Mouse (Mus musculus): ENCODE data around the gene Elp5. TPM values are rescaled to one million over a fixed set of nuclear protein-coding genes. Genes with fewer than 3 reads are reported as not detected.
"Not testable (repeated sequence)": the region's sequence is repeated elsewhere in the genome, so short reads cannot be mapped to it uniquely, and the experiment has no call there.

Gene Elp5
- total RNA-seq, 2 experiments from 2014 or later = 65.5 to 70.9 TPM

- DNase-seq (ENCODE audit: low spot score in 2 of 2) = not testable (repeated sequence)
Measured at GRCm38 (mm10) chr11:70016177-70016576, 33.9 kb upstream of the Elp5 start.

DNA sequence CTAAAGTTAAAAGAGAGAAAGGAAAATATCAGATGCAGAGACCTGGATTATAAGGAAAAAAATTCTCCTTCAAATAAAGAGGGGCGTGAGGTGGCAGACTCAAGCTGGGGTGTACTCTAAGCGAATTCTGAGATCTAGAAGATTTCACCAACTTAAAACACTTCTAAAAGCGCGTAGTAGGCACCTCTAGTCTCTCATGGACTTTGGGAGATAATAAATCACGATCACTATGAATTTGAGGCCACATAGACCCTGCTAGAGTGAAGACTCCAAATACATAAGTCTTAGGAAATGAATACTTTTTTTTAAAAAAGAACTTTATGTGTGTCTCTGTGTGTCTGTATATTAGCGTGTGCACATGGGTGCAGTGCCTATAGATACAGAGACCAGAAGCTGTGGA is 33.4 kb upstream of the Elp5 start:
- DNase-seq (ENCODE audit: low spot score in 2 of 2) = no peak

DNA sequence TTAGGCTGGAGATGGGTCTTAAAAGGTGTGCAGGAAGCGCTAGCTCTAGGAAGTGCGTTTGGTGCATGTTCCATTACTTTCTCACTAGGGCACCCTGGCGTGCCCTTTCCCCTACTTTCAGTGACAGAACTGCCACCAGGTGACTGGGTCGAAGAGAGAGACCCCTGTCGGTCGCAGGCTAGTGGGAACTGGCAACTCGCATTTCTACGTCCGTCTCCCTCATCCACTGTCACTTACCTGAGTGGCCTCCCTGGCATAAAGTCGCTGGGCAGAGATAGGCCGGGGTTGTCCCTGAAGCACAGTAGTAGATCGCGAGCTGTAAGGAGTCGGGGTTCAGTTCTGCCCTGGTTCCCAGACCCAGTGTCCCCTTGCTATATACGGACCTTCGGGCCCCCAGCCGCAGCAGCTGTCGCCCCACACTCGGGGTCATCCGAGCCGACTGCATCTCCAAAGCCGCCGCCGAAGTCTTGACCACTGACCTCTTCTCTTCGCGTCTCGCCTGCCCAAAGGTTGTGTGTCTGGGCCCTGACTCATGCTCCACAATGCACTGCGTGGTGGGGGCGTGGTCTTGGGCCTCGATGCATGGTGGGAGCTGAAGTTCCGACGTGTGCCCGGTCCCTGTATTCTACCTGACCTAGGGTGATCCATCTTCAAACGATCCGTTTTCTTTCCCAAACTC is 32.7 kb upstream of the Elp5 start, which contains the start of gene Acadvl:
Gene Acadvl, minus strand, starts transcription at position 532 of the 679 bp plus-strand sequence.
- DNase-seq (ENCODE audit: low spot score in 2 of 2) = peak; percentile 75 to 81

DNA sequence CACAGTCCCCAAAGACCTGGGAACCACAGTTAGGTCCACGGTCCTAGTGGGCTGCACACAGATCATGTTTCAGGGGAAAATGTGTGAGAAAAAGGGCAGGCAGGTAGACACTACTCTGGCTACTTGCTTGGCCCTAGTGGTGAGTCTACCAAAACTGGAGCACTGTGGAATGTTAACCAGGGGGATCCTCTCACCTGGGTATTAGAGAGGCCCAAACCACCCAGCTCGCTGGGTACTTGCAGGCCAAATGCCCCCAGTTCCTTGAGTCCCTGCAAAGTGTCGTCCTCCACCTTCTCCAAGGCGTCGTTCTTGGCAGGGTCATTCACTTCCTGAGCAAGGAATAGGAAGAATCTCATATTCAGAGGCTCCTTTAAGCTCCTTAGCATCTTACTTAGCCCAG is 31.7 kb upstream of the Elp5 start:
- DNase-seq (ENCODE audit: low spot score in 2 of 2) = no peak

GRCm38 (mm10) chr11:70013408-70013807 is 31.1 kb upstream of the Elp5 start:
- DNase-seq (ENCODE audit: low spot score in 2 of 2) = no peak

DNA sequence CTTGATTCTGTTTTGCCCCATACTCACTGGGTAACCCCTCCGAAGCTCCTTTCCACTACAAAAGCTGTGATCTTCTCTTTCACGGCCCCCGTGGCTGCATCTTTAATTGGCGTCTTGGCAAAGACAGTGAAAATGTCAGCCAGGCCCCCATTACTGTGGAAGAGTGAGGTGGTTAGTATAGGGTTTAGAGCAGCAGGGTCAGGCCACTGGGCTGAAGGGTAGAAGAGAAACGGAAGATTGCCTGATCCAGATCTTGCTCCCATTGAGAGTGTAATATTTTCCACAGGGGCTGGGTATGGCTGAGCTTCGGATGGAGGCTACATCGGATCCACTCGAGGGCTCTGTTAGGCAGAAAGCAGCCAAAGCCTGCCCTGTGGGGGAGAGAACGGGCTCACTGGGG is 30.6 kb upstream of the Elp5 start:
- no peak for DNase-seq (ENCODE audit: low spot score in 2 of 2)

DNA sequence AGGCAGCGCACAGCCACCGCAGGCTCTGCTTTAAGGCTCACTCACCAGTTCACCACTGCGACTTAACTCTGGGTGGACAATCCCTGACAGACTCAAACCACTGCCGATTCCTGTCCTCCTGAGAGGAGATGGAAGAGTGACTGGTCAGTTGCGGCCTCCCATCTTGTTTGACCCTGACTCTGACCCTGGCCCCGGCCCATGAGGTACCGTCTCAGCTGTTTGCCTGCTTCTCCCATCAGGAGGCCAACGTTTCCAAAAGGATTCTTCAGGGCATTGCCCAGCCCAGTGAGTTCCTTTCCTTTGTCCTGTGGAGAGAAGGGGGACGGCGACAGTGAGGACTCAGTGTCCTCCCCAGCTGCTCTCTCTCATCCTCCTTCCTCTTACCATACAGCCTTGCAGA is 28.6 kb upstream of the Elp5 start:
- DNase-seq (ENCODE audit: low spot score in 2 of 2) = no peak

- DNase-seq (ENCODE audit: low spot score in 2 of 2) = no peak
Measured at GRCm38 (mm10) chr11:70010548-70010947, 28.2 kb upstream of the Elp5 start.

DNA sequence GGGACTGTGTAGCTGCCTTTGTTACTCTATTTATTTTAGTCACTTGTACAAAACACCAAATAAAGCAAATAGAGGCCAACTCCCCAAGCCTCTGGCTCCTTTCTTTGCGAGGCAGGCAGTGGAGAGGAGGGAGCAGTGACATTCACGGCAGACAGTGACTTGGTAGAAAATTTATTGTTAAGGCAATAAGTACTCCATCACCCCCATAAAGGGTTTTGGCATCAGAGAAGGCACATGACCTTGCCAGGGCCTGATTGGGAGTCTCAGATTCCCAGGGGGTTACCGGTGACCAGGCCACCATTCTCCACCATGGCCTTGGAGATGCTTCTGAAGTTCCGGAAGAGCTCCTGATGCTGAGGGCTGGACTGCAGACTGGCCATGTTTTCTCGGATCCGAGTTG is 27.7 kb upstream of the Elp5 start:
- DNase-seq (ENCODE audit: low spot score in 2 of 2) = no peak

DNA sequence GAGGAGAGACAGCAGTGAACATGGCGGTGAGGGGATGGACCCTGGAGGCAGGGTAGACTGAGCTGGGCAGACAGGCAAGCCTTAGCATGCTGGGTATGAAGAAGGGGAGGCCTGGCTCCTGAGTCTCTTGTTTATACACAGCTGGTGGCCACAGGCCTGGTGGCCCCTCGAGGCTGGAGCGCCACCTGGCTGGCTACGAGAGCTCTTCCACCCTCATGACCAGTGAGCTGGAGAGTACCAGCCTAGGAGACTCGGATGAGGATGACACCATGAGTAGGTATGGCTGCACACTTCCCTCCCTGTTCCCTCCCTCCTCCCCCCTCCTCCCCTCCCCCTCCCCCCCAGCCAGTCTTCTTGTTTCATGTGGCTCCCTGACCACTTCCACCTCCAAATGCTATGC is 23.2 kb upstream of the Elp5 start:
- no peak for DNase-seq (ENCODE audit: low spot score in 2 of 2)

DNA sequence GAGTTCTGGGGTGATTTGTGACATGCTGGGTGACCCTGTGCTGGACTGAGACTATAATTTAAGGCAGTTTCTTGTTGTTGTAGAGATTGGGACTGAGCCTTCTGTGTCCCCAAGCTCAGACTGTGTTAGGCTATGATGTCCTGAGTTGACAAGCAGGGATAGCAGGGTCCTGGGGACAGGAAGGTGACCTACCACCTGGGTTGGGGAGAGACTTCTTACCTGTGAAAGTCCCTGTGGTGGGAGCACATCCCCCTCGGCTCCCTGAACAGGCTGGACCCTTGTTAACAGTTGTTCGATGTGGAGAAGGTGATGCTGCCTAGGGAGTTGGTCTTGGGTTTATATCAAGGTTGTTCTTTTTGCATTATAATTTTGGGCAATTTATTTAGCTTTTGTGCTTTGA is 20.2 kb upstream of the Elp5 start:
- DNase-seq (ENCODE audit: low spot score in 2 of 2) = no peak

- no peak for DNase-seq (ENCODE audit: low spot score in 2 of 2)
Measured at GRCm38 (mm10) chr11:70001865-70002264, 19.5 kb upstream of the Elp5 start.

- no peak for DNase-seq (ENCODE audit: low spot score in 2 of 2)
Measured at GRCm38 (mm10) chr11:70001159-70001558, 18.8 kb upstream of the Elp5 start.

DNA sequence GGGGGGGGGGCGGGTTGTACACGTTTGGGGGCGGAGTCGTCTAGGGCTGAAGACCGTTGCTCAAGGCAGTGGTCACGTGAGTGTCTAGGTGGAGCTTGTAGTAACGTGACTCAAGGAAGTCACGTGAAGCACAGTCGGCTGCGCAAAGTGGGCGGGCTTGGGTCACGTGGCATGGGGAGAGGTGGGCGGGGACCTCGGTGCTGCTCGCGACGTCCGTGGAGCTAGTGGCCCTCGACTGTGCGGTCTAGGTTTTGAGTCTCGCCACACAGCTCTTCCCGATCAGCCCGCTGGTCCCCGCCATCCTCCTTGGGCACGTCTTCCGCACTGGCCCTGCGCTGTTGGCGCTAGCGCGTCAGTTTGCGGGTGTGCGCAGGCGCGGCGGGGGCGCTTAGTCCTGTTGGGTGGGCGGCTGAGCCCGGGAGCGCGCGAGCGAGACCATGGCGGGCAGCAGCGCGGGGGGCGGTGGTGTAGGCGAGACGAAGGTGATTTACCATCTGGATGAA is 18.1 kb upstream of the Elp5 start, which contains the start of gene Dvl2:
Gene Dvl2, plus strand, starts transcription at position 200 of the 503 bp plus-strand sequence.
- DNase-seq (ENCODE audit: low spot score in 2 of 2) = peak; percentile 71 to 83

DNA sequence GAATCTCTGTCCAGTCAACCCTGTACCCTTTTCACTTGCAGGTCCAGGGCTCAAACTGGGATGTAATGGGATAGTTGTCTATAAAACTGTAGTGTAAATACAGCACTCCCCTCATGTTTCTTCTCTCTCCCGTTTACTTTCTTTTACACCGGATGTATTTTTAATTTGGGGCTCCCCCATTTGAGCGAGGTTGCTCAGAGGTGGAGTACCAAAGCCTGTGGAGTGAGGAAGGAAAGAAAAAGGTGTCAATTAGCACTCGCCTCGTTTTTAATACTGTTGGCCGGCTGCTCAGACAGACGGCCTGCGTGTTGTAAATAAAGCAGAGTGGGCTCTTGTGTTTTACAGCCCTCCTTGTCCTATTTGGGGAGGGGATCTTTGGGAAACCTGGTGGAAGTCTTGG is 17.3 kb upstream of the Elp5 start:
- no peak for DNase-seq (ENCODE audit: low spot score in 2 of 2)

DNA sequence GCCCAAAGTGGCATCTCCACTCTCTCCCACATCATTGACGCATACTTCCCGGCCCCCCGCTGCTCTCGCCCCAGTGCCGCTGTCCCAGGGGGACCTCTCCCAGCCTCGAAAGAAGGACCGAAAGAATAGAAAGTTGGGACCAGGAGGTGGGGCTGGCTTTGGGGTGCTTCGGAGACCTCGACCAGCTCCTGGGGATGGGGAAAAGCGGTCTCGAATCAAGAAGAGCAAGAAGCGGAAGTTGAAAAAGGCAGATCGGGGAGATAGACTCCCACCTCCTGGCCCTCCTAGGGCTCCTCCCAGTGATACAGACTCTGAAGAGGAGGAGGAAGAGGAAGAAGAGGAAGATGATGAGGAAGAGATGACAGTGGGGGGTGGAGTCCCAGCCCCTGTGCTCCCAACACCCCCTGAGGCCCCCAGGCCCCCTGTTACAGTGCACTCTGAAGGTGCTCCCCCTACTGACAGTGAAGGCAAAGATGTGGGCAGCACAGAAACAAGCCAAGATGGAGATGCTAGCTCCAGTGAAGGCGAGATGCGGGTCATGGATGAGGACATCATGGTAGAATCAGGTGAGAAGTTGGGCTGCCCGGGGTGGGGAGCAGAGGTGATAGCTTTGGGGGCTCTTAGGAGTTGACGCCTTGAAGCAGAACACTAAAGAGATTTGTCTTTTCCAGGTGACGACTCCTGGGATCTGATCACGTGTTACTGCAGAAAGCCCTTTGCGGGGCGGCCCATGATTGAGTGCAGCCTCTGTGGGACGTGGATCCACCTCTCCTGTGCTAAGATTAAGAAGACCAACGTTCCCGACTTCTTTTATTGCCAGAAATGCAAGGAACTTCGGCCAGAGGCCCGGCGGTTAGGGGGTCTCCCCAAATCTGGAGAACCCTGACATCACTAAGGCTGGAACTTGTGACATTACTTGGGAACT is 16.5 kb upstream of the Elp5 start:
- DNase-seq (ENCODE audit: low spot score in 2 of 2) = no peak

DNA sequence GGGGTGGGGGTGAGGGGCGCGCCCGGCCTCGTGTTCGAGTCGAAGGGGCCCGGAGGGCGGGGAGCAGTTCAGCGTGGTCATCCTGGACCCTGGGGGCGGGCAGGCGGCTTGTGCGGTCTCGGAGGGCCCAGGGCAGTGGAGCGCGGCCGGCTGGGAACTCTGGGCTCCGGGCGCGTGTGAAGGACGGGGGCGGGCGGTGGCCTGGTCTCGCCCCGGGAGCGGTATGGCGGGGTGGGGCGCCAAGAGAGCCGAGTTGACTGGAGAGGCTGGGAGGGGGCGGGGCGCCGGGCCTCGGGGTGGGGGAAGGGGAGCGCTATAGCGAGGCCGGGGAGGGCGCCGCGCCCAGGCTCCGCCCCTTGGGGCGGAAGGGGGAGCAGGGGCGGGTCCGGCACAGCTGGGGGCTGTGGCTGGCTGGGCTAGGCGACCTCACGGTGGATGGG is 14.8 kb upstream of the Elp5 start:
- DNase-seq (ENCODE audit: low spot score in 2 of 2) = peak; percentile 79 to 86

DNA sequence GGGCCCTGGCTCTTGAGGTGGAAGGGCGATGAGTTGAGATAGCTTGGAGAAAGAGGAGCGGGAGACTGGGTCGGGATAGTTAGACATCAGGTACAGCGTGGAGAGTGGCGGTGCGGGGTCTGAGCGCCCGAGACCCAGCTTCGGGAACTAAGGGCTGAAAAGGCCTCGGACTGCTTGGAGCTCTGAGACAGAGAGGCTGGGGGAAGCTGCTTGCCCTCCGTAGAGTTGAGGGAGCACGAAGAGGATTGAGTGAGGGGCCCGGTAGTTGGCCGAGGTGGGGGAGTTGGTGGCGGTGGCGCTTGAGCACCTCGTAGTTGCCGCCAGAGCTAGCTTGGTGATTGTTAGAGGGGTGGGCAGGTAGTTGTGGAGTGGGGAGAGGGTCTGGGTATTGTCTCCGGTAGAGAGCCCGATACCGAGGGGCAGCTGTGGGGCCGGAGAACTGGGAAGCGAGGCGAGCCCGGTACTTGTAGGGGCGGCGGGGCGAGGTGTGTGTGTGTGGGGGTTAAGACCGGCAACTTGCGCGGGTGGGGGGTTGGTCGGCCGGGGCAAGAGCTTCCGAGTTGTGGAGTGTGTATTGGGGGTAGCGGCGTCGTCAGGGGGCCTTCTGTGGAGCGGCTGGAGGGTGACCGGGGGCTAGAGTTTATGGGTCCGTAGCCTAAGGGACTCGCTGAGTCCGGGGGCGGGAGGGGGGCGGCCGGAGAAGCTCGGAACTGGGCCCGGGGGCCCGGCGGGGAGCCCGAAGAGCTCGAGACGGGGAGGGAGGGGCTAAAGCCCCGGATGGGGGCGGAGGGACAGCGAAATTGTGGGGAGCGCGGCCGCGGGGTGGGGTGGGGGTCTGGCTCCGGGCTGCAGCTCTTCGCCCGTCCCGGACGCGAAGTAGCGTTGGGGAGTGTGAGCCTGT is 14.1 kb upstream of the Elp5 start:
- no peak for DNase-seq (ENCODE audit: low spot score in 2 of 2)

DNA sequence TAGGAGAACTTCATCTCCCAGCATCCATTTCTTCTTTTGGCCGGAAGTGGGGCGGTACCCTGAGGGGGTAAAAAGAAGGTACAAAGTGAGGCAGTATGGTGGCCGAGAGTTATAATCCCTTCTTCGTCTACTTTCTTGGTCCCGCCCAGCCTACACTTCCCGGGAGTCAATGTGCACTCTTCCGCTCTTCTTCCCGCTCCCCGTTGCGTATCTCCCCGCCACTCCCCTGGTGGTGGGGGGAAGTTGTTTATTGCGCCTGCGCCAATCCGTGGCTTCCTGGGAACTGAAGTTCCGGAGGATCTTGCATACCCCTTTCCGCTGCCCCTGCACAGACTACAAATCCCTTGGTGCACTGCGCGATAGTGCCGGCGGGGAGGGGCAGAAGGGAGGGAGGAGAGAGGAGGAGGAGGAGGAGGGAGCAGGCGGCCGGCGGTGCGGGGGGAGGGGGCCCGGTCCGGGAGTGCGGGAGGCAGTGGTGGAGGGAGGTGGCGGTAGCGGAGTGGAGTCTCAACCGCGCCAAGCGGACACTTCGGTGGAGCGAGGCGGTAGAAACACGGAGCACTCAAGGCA is 13.2 kb upstream of the Elp5 start, which contains the start of gene Phf23:
Gene Phf23, plus strand, starts transcription at position 387 of the 570 bp plus-strand sequence.
- DNase-seq (ENCODE audit: low spot score in 2 of 2) = peak; percentile 87 to 97

DNA sequence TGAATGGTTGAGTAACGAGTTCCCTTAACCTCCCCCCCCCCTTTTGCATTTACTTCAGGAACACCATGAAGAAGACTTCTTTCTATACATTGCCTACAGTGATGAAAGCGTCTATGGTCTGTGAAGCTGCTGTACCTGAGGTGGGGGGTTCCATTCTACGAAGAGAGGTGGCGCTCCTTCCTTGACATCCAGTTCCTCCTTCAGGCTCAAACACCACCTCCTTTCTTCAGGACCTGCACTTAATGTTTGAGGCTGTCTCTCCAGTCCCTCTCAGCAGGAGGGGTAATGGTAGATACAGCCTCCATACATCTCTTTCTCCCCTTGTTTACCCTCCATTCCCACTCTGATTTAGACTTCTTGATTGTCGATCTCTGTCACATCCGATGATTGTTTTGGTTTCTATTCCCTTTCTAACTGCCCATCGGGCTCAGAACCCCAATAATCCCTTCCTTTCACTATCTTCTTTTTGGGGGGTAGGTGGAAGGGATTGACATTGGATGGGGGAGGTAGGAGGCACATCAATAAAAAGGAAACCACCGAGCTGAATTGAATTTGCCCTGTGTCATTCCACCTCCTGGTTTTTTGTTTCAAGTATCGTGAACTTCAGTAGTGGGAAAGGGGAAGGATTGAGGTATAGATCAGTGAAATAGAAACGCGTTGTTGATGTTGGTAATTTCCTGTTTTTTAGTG is 12.2 kb upstream of the Elp5 start:
- no peak for DNase-seq (ENCODE audit: low spot score in 2 of 2)

All from adrenal gland, postnatal 4 days (tissue).